16 mouse cellular contexts compared by ENCODE assay signal in the genomic region with DNA sequence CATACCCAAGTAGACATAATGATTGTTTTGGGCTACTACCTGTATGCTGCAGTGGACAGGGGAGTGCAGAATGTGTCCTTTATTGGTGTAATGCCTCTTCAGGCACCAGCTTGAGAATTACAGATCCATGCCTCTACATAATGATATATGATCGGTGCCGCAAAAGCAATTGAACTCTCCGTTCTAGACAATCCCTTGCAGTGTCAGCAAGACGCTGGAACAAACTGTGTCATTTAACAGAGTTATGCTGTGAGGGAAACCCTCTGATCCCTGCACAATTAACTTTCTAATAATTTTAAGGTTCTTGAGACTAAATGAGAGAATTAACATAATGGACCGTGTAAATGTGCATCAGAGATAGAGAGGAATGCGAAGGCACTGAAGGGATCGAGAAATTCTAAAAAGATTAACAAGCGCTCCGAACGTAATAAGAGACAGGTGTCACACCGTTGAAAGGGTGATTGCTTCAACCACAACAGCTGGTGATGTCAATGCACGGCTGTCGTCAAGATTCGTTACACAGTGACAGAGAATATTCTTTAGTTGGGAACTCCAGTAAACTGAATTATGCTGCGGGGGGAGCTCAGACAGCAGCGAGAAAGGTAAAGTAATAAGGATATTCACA.
DNase-seq lines count a peak whose midpoint lies in the region; ATAC-seq and TF ChIP-seq lines count a peak whose summit lies in the region.
"Had no signal": no experiment of that assay in that cellular context is flagged by ENCODE, and none has a peak within 500 bp of the region (broad histone marks: within the 10 kb centered on the region; RNA-seq: fewer than 3 reads in every experiment).

No protein-coding gene starts in this region.

- H3K4me3 ChIP-seq in hindbrain, embryonic 12.5 days, result no peak overlapping the region
- H3K4me3 ChIP-seq in hindbrain, embryonic 11.5 days (ENCODE audit: low read depth, low read length), result no peak overlapping the region
- H3K4me3 ChIP-seq in forebrain, embryonic 16.5 days (replicated peaks; ENCODE audit: low read length), result no peak overlapping the region
- H3K4me3 ChIP-seq in limb, embryonic 10.5 days, result no peak overlapping the region
- H3K4me3 ChIP-seq in midbrain, embryonic 15.5 days, result peak overlapping the region; percentile 14; the same call in 1 of the 2 replicates
- H3K4me3 ChIP-seq in liver, postnatal 0 days (ENCODE audit: low read depth, low read length), result no peak overlapping the region
- H3K4me3 ChIP-seq: heart, embryonic 12.5 days; kidney, embryonic 15.5 days; left cerebral cortex, adult 2 months; liver, embryonic 12.5 days had no signal

- no peaks in the 10 kb centered on the region for H3K27me3 ChIP-seq in hindbrain, embryonic 12.5 days
- H3K27me3 ChIP-seq in hindbrain, embryonic 11.5 days (ENCODE audit: control insufficient read depth, insufficient read depth, low read length), result no peaks in the 10 kb centered on the region
- no peaks in the 10 kb centered on the region for H3K27me3 ChIP-seq in forebrain, embryonic 16.5 days (replicated peaks; ENCODE audit: control insufficient read depth, insufficient read depth, low read length)
- H3K27me3 ChIP-seq in limb, embryonic 10.5 days (ENCODE audit: low read depth, poor library complexity, severe bottlenecking), result no peaks in the 10 kb centered on the region
- no peaks in the 10 kb centered on the region; the same call in 1 of the 2 replicates for H3K27me3 ChIP-seq in midbrain, embryonic 15.5 days (replicated peaks)
- no peaks in the 10 kb centered on the region for H3K27me3 ChIP-seq in liver, postnatal 0 days (ENCODE audit: insufficient read depth, low read length)
- H3K27me3 ChIP-seq: heart, embryonic 12.5 days; kidney, embryonic 15.5 days; liver, embryonic 12.5 days had no signal

- no peak for TF ChIP-seq CTCF in liver, postnatal 0 days (IDR thresholded peaks at IDR 0.05; ENCODE audit: low read depth)

- peak; percentile 51; the same call in 1 of the 2 replicates for ATAC-seq in hindbrain, embryonic 12.5 days (ENCODE audit: low FRiP score)
- ATAC-seq in hindbrain, embryonic 11.5 days (ENCODE audit: low FRiP score), result no peak
- ATAC-seq in forebrain, embryonic 16.5 days, result no peak
- ATAC-seq in midbrain, embryonic 15.5 days (replicated peaks), result no peak
- ATAC-seq in liver, postnatal 0 days, result no peak
- ATAC-seq: liver, embryonic 12.5 days had no signal

- H3K27ac ChIP-seq in hindbrain, embryonic 12.5 days, result no peak overlapping the region
- no peak overlapping the region for H3K27ac ChIP-seq in hindbrain, embryonic 11.5 days (ENCODE audit: low read depth, low read length)
- no peak overlapping the region for H3K27ac ChIP-seq in forebrain, embryonic 16.5 days (ENCODE audit: low read length)
- H3K27ac ChIP-seq in limb, embryonic 10.5 days, result no peak overlapping the region
- H3K27ac ChIP-seq in midbrain, embryonic 15.5 days, result no peak overlapping the region
- no peak overlapping the region for H3K27ac ChIP-seq in liver, postnatal 0 days (ENCODE audit: low read depth)
- H3K27ac ChIP-seq: kidney, embryonic 15.5 days; left cerebral cortex, adult 2 months; liver, embryonic 12.5 days had no signal

- intact Hi-C loops in heart, postnatal 10 days (cut with DNase I), result no loop called here

- no peak overlapping the region for H3K4me2 ChIP-seq in hindbrain, embryonic 12.5 days (replicated peaks)
- no peak overlapping the region for H3K4me2 ChIP-seq in hindbrain, embryonic 11.5 days (replicated peaks; ENCODE audit: low read depth, low read length)
- peak overlapping the region; percentile 16 for H3K4me2 ChIP-seq in forebrain, embryonic 16.5 days (ENCODE audit: low read length)
- peak overlapping the region; percentile 39 for H3K4me2 ChIP-seq in midbrain, embryonic 15.5 days
- no peak overlapping the region for H3K4me2 ChIP-seq in liver, postnatal 0 days (ENCODE audit: low read depth, low read length)
- H3K4me2 ChIP-seq: heart, embryonic 12.5 days; kidney, embryonic 15.5 days; liver, embryonic 12.5 days had no signal

- H3K4me1 ChIP-seq in hindbrain, embryonic 12.5 days, result peaks cover 2% of the 10 kb centered on the region; the same call in 1 of the 2 replicates
- H3K4me1 ChIP-seq in hindbrain, embryonic 11.5 days (replicated peaks; ENCODE audit: control insufficient read depth, insufficient read depth, low read length), result no peaks in the 10 kb centered on the region
- H3K4me1 ChIP-seq in forebrain, embryonic 16.5 days (replicated peaks; ENCODE audit: control insufficient read depth, insufficient read depth, low read length), result no peaks in the 10 kb centered on the region
- H3K4me1 ChIP-seq in limb, embryonic 10.5 days, result peaks cover 40% of the 10 kb centered on the region
- peaks cover 3% of the 10 kb centered on the region; the same call in 1 of the 2 replicates for H3K4me1 ChIP-seq in midbrain, embryonic 15.5 days
- H3K4me1 ChIP-seq in liver, postnatal 0 days (ENCODE audit: insufficient read depth), result no peaks in the 10 kb centered on the region
- H3K4me1 ChIP-seq: liver, embryonic 12.5 days had no signal

- no peak for TF ChIP-seq EP300 in liver, postnatal 0 days (IDR thresholded peaks at IDR 0.05; ENCODE audit: low read depth)

- no peak for DNase-seq in hindbrain, embryonic 11.5 days (ENCODE audit: low spot score)
- peak; percentile 41 for DNase-seq in limb, embryonic 10.5 days (ENCODE audit: low spot score)
- DNase-seq in c-Kit-positive CD71-positive TER-119-positive erythroid progenitor cells, embryonic 14.5 days (ENCODE audit: low spot score), result no peak
- no peak for DNase-seq in liver, postnatal 0 days
- no peak for DNase-seq in heart, postnatal 10 days
- DNase-seq: adrenal gland, adult 2 months; cerebellum, adult 2 months; retina, postnatal 1 day; thymus, postnatal 25 days had no signal

- 38% methylated on average over 16 of the region's 16 CpGs for WGBS in hindbrain, embryonic 12.5 days
- 44% methylated on average over 16 of the region's 16 CpGs for WGBS in hindbrain, embryonic 11.5 days
- WGBS in forebrain, embryonic 16.5 days, result 19% methylated on average over 16 of the region's 16 CpGs
- 36% methylated on average over 16 of the region's 16 CpGs for WGBS in limb, embryonic 10.5 days
- 21% methylated on average over 16 of the region's 16 CpGs for WGBS in midbrain, embryonic 15.5 days
- 77% methylated on average over 16 of the region's 16 CpGs for WGBS in liver, postnatal 0 days (ENCODE audit: insufficient replicate concordance)

- no peaks in the 10 kb centered on the region for H3K9me3 ChIP-seq in hindbrain, embryonic 12.5 days (replicated peaks)
- H3K9me3 ChIP-seq in hindbrain, embryonic 11.5 days (ENCODE audit: control insufficient read depth, low read length), result no peaks in the 10 kb centered on the region
- H3K9me3 ChIP-seq in forebrain, embryonic 16.5 days (ENCODE audit: control insufficient read depth, low read length), result no peaks in the 10 kb centered on the region
- H3K9me3 ChIP-seq in limb, embryonic 10.5 days (replicated peaks), result no peaks in the 10 kb centered on the region
- H3K9me3 ChIP-seq in midbrain, embryonic 15.5 days, result no peaks in the 10 kb centered on the region
- no peaks in the 10 kb centered on the region for H3K9me3 ChIP-seq in liver, postnatal 0 days (ENCODE audit: low read length)
- H3K9me3 ChIP-seq: heart, embryonic 12.5 days; kidney, embryonic 15.5 days; liver, embryonic 12.5 days had no signal

- H3K36me3 ChIP-seq in hindbrain, embryonic 12.5 days, result no peaks in the 10 kb centered on the region
- H3K36me3 ChIP-seq in hindbrain, embryonic 11.5 days (ENCODE audit: control insufficient read depth, insufficient read depth, low read length), result no peaks in the 10 kb centered on the region
- no peaks in the 10 kb centered on the region for H3K36me3 ChIP-seq in forebrain, embryonic 16.5 days (ENCODE audit: control insufficient read depth, insufficient read depth)
- H3K36me3 ChIP-seq in limb, embryonic 10.5 days, result no peaks in the 10 kb centered on the region
- no peaks in the 10 kb centered on the region for H3K36me3 ChIP-seq in midbrain, embryonic 15.5 days (replicated peaks)
- no peaks in the 10 kb centered on the region for H3K36me3 ChIP-seq in liver, postnatal 0 days (replicated peaks; ENCODE audit: insufficient read depth, low read length)
- H3K36me3 ChIP-seq: heart, embryonic 12.5 days; kidney, embryonic 15.5 days; liver, embryonic 12.5 days had no signal

- H3K9ac ChIP-seq in hindbrain, embryonic 12.5 days, result no peak overlapping the region
- no peak overlapping the region for H3K9ac ChIP-seq in hindbrain, embryonic 11.5 days (ENCODE audit: low read depth, low read length)
- H3K9ac ChIP-seq in forebrain, embryonic 16.5 days (replicated peaks; ENCODE audit: low read depth, low read length), result no peak overlapping the region
- no peak overlapping the region for H3K9ac ChIP-seq in midbrain, embryonic 15.5 days
- H3K9ac ChIP-seq in liver, postnatal 0 days (replicated peaks), result no peak overlapping the region
- H3K9ac ChIP-seq: heart, embryonic 12.5 days; kidney, embryonic 15.5 days; liver, embryonic 12.5 days had no signal

Comparison
In these comparisons a context has a peak if more than half of its experiments do, and no peak if none do; other contexts are left out.
1. H3K4me2 ChIP-seq: peak in forebrain, embryonic 16.5 days (single experiment) and midbrain, embryonic 15.5 days (single experiment); none in hindbrain, embryonic 12.5 days (single experiment), hindbrain, embryonic 11.5 days (single experiment) and liver, postnatal 0 days (single experiment).